Mouse (Mus musculus): Measurements from ENCODE around the gene Cd48. TPM values are rescaled to one million over a fixed set of nuclear protein-coding genes. Genes with fewer than 3 reads are reported as not detected.
"Not testable (repeated sequence)": the region's sequence is repeated elsewhere in the genome, so short reads cannot be mapped to it uniquely, and the experiment has no call there.

Cd48 gene
- polyA plus RNA-seq, 2 experiments: 2.3 to 5.0 TPM

GRCm38 (mm10) chr1:171687320-171687719 lies 5.5 kb downstream of the Cd48 start:
- no peak overlapping the region for H3K9ac ChIP-seq (ENCODE audit: low read depth, low read length, severe bottlenecking)
- H3K4me1 ChIP-seq (ENCODE audit: control insufficient read depth, insufficient read depth, low read length): no peaks in the 10 kb centered on the region
- ATAC-seq (ENCODE audit: low FRiP score, low read depth) (no peak), DNase-seq (ENCODE audit: low spot score) (no peak)
- H3K27me3 ChIP-seq (ENCODE audit: control insufficient read depth, insufficient read depth, low read length): no peaks in the 10 kb centered on the region
- no peaks in the 10 kb centered on the region for H3K36me3 ChIP-seq (ENCODE audit: control insufficient read depth, insufficient read depth, low read length)
- no peak overlapping the region for H3K4me2 ChIP-seq (replicated peaks; ENCODE audit: low read depth, low read length, severe bottlenecking)
- no peak for TF ChIP-seq POLR2A (IDR thresholded peaks at IDR 0.05; ENCODE audit: borderline replicate concordance, extremely low read depth, insufficient read depth, insufficient read length)
- WGBS: 83% methylated on average over 4 of the region's 4 CpGs
- H3K27ac ChIP-seq (replicated peaks; ENCODE audit: low read depth, low read length): no peak overlapping the region
- H3K4me3 ChIP-seq (replicated peaks; ENCODE audit: low read length): no peak overlapping the region
- H3K9me3 ChIP-seq (ENCODE audit: control insufficient read depth, low read length): no peaks in the 10 kb centered on the region

DNA sequence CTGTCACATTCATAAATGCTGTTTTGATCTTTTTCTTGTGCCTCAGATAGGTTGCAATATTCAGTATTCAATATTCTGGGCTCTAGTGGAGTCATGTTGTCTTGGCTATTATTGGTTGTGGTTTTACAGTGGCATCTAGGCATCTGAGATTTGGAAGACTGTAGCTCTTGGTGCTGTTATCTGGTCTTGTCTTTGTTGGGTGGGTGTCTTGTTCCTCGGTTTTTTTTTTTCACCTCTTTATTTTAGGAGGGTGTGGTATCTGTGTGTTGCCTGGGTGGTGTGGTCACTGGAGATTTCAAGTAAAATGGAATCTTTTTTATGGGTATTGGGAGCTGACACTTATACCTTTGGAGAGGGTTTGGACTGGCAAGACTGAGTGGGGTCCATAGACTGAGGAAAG lies 12.1 kb downstream of the Cd48 start:
- H3K36me3 ChIP-seq (ENCODE audit: control insufficient read depth, insufficient read depth, low read length): no peaks in the 10 kb centered on the region
- no peaks in the 10 kb centered on the region for H3K9me3 ChIP-seq (ENCODE audit: control insufficient read depth, low read length)
- no peak overlapping the region for H3K9ac ChIP-seq (ENCODE audit: low read depth, low read length, severe bottlenecking)
- H3K27me3 ChIP-seq (ENCODE audit: control insufficient read depth, insufficient read depth, low read length): no peaks in the 10 kb centered on the region
- H3K4me2 ChIP-seq (replicated peaks; ENCODE audit: low read depth, low read length, severe bottlenecking): no peak overlapping the region
- no peak overlapping the region for H3K4me3 ChIP-seq (replicated peaks; ENCODE audit: low read length)
- no peaks in the 10 kb centered on the region for H3K4me1 ChIP-seq (ENCODE audit: control insufficient read depth, insufficient read depth, low read length)
- 83% methylated on average over 1 of the region's 1 CpGs for WGBS
- DNase-seq (ENCODE audit: low spot score) (no peak), ATAC-seq (ENCODE audit: low FRiP score, low read depth) (no peak)
- H3K27ac ChIP-seq (replicated peaks; ENCODE audit: low read depth, low read length): no peak overlapping the region
- TF ChIP-seq POLR2A (IDR thresholded peaks at IDR 0.05; ENCODE audit: borderline replicate concordance, extremely low read depth, insufficient read depth, insufficient read length): no peak

DNA sequence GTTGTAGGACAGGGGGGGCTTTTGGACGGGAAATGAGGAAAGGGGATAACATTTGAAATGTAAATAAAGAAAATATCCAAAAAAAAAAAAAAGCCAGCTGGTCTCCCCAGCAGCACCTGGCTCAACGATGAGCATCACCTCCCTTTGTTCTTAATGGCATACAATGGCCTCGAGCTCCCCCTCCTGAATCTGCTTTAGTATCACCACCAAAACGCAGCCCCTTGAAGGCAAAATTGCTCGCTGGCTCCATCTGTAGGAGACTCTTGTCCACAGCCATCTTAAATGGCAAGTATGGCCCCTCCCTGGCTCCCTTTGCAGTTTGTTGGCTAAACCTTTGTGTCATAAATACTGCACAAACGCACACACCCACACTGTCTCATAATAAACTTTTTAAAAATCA lies 17.2 kb downstream of the Cd48 start:
- TF ChIP-seq POLR2A (IDR thresholded peaks at IDR 0.05; ENCODE audit: borderline replicate concordance, extremely low read depth, insufficient read depth, insufficient read length): no peak
- Histone ChIP-seq H3K4me3 (replicated peaks; ENCODE audit: low read length) (no peak overlapping the region), H3K36me3 (ENCODE audit: control insufficient read depth, insufficient read depth, low read length) (no peaks in the 10 kb centered on the region), H3K4me2 (replicated peaks; ENCODE audit: low read depth, low read length, severe bottlenecking) (no peak overlapping the region), H3K27me3 (ENCODE audit: control insufficient read depth, insufficient read depth, low read length) (no peaks in the 10 kb centered on the region), H3K27ac (replicated peaks; ENCODE audit: low read depth, low read length) (no peak overlapping the region), H3K9me3 (ENCODE audit: control insufficient read depth, low read length) (no peaks in the 10 kb centered on the region), H3K4me1 (ENCODE audit: control insufficient read depth, insufficient read depth, low read length) (no peaks in the 10 kb centered on the region), H3K9ac (ENCODE audit: low read depth, low read length, severe bottlenecking) (no peak overlapping the region)
- WGBS: 22% methylated on average over 6 of the region's 6 CpGs
- no peak for ATAC-seq (ENCODE audit: low FRiP score, low read depth)
- DNase-seq (ENCODE audit: low spot score): peak; percentile 21

DNA sequence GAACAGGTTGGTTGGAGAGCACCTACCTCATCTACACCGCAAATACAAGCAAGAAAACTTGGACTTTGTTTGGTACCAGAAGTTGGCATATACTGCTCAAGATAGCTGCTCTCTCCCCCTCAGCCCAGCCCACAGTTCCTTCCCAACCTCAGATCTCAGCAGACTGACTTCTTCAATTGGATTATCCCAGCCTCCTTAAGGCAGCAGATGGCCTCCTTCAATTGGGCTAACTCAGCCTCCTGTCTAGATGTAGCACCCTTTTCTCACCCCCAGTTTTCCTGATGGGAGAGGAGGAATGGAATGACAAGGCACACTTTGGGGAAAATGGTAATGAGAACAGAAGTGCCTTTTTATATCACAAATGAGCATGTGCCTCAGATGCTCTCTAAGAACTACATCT lies 31.9 kb downstream of the Cd48 start:
- not testable (repeated sequence) for H3K27me3 ChIP-seq (ENCODE audit: control insufficient read depth, insufficient read depth, low read length); H3K27ac ChIP-seq (replicated peaks; ENCODE audit: low read depth, low read length); H3K4me1 ChIP-seq (ENCODE audit: control insufficient read depth, insufficient read depth, low read length); H3K9ac ChIP-seq (ENCODE audit: low read depth, low read length, severe bottlenecking); DNase-seq (ENCODE audit: low spot score); ATAC-seq (ENCODE audit: low FRiP score, low read depth); H3K4me3 ChIP-seq (replicated peaks; ENCODE audit: low read length); H3K4me2 ChIP-seq (replicated peaks; ENCODE audit: low read depth, low read length, severe bottlenecking); H3K36me3 ChIP-seq (ENCODE audit: control insufficient read depth, insufficient read depth, low read length); H3K9me3 ChIP-seq (ENCODE audit: control insufficient read depth, low read length)
- 95% methylated on average over 1 of the region's 1 CpGs for WGBS

DNA sequence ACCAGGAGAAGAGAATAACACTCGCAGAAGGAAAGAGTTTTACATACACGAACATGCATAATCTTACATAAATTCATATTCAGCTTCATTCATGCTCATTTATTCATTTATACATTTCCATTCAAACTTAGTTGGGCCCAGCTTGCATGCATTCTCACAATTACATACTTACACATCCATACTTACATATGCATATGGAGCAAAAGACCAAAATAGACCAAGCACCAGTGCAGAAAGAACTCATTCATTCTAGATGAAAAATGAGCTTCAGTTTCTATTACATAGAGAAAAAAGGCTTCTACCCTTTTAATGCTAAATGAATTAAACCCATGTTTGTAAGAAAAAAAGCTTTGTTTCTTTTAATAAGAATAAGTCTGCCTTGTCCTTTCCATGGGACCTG lies 33.6 kb downstream of the Cd48 start:
- 40% methylated on average over 2 of the region's 2 CpGs for WGBS
- TF ChIP-seq POLR2A (IDR thresholded peaks at IDR 0.05; ENCODE audit: borderline replicate concordance, extremely low read depth, insufficient read depth, insufficient read length): no peak
- ATAC-seq (ENCODE audit: low FRiP score, low read depth): no peak
- H3K27ac ChIP-seq (replicated peaks; ENCODE audit: low read depth, low read length): no peak overlapping the region
- H3K36me3 ChIP-seq (ENCODE audit: control insufficient read depth, insufficient read depth, low read length): no peaks in the 10 kb centered on the region
- no peaks in the 10 kb centered on the region for H3K4me1 ChIP-seq (ENCODE audit: control insufficient read depth, insufficient read depth, low read length)
- H3K27me3 ChIP-seq (ENCODE audit: control insufficient read depth, insufficient read depth, low read length): no peaks in the 10 kb centered on the region
- H3K4me3 ChIP-seq (replicated peaks; ENCODE audit: low read length): no peak overlapping the region
- H3K9me3 ChIP-seq (ENCODE audit: control insufficient read depth, low read length): no peaks in the 10 kb centered on the region
- H3K4me2 ChIP-seq (replicated peaks; ENCODE audit: low read depth, low read length, severe bottlenecking): no peak overlapping the region
- DNase-seq (ENCODE audit: low spot score): no peak
- H3K9ac ChIP-seq (ENCODE audit: low read depth, low read length, severe bottlenecking): no peak overlapping the region

DNA sequence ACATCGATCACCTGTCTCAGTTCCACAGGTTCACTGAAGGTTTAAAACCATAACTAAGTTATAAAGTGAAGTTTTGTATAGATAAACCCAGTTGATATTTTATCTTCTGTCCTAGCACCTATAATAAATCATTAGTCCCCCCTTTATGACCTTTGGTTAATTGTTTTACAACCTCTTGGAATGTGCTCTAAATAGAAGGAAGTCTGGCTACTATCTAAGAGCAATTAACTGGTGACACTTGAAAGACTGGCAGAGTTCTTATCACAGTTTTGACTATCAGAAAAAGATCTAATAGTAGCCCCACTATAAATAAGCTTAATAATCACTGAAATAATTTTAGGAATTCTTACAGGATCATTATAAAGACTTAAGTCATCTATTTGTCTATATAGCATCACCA lies 34.4 kb downstream of the Cd48 start:
- ATAC-seq (ENCODE audit: low FRiP score, low read depth): no peak
- Histone ChIP-seq H3K4me2 (replicated peaks; ENCODE audit: low read depth, low read length, severe bottlenecking) (no peak overlapping the region), H3K36me3 (ENCODE audit: control insufficient read depth, insufficient read depth, low read length) (no peaks in the 10 kb centered on the region), H3K27ac (replicated peaks; ENCODE audit: low read depth, low read length) (no peak overlapping the region), H3K9ac (ENCODE audit: low read depth, low read length, severe bottlenecking) (no peak overlapping the region), H3K9me3 (ENCODE audit: control insufficient read depth, low read length) (no peaks in the 10 kb centered on the region), H3K4me3 (replicated peaks; ENCODE audit: low read length) (no peak overlapping the region), H3K27me3 (ENCODE audit: control insufficient read depth, insufficient read depth, low read length) (no peaks in the 10 kb centered on the region), H3K4me1 (ENCODE audit: control insufficient read depth, insufficient read depth, low read length) (no peaks in the 10 kb centered on the region)
- 17% methylated on average over 1 of the region's 1 CpGs for WGBS
- TF ChIP-seq POLR2A (IDR thresholded peaks at IDR 0.05; ENCODE audit: borderline replicate concordance, extremely low read depth, insufficient read depth, insufficient read length): no peak
- no peak for DNase-seq (ENCODE audit: low spot score)

Data from limb, embryonic 14.5 days (tissue).